Mouse (Mus musculus) ovary, postnatal 36 days (tissue): Measurements from ENCODE around the gene Atf1.

Experiments used
- DNase-seq: peaks from one replicate; pipeline ENCODE4 v3.0.0; 2022; ENCODE audit warnings: low spot score, mixed read lengths

The Atf1 gene

GRCm38 (mm10) chr15:100227663-100228534 is at the start of gene Atf1:
Atf1 (plus strand) TSS chr15:100227819.
- peak; percentile 93 for DNase-seq

- DNase-seq: no peak
Observed at GRCm38 (mm10) chr15:100178487-100178886, 49.1 kb upstream of the Atf1 start.

DNA sequence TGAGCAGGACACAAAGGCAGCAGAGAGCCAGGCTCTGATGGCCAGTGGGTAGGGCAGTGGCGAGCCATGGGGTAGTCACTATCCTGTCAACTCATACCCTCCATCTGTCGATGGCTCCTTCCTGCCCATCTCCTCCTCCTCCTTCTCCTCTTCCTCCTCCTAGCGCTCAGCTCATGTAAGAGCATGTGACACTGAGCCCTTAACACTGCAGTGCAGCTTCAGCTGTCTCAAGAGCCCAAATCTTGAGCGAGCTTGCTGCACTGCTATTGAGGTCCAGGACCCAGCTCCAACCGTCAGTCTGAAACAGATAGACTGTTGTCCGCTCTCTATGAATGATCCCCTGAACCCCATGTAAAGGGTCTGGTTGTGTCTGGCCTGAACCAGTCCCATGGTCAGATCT is 47.9 kb upstream of the Atf1 start:
- DNase-seq: no peak

DNA sequence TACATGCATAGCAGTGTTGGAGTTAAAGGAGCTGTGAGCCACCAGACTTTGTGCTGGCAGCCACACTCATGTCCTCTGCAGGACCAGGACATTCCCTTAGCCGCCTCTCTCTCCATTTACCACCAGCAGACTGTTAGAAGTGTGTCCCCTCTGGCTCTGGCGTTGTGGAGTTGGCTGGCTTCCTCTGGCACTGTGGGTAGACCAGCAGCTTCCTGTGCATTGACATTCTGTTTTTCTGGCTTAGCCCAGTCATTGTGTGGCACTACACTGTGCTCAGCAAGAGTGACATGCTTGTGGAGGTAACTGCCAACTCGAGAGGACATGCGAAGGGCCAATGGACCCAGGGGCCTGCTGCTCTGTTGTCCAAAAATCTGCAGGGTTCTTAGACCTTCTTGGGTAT is 47.4 kb upstream of the Atf1 start:
- no peak for DNase-seq

- no peak for DNase-seq
Observed at GRCm38 (mm10) chr15:100181841-100182240, 45.8 kb upstream of the Atf1 start.

DNA sequence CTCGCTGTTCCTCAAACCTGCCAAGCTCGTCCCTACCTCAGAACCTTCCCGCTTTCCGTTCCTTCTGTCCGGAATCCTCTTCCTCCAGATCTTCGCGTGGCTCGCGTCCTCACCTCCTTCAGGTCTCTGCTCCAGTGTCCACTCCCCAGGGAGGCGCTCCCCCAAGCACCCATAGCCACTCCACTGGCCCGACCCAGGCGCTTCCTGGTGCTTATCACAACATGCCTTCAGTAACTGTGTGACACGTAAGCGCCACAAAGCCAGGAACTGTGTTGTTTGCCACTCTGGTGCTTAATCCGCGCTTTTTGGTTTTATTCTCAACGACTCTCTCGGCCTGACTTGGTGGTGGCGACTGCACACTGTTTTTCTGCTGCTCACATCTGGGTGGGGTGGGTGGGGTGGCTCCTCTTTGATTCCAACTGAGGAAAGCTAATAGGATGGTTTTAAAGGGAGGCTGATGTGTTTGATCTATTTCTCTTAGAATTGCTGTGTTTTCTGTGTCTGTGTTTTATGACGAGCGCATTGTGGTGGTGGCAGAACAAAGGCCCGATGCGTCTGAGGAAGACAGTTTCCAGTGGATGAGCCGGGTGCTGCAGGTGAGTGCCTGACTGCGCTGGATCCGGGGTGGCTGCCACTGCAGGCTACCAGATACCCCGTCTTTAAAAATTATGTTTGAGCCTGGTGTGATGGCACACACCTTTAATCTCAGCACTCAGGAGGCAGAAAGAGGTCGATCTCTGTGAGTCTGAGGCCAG is 44.9 kb upstream of the Atf1 start:
- DNase-seq: no peak

- no peak for DNase-seq
Observed at GRCm38 (mm10) chr15:100183510-100183909, 44.1 kb upstream of the Atf1 start.

DNA sequence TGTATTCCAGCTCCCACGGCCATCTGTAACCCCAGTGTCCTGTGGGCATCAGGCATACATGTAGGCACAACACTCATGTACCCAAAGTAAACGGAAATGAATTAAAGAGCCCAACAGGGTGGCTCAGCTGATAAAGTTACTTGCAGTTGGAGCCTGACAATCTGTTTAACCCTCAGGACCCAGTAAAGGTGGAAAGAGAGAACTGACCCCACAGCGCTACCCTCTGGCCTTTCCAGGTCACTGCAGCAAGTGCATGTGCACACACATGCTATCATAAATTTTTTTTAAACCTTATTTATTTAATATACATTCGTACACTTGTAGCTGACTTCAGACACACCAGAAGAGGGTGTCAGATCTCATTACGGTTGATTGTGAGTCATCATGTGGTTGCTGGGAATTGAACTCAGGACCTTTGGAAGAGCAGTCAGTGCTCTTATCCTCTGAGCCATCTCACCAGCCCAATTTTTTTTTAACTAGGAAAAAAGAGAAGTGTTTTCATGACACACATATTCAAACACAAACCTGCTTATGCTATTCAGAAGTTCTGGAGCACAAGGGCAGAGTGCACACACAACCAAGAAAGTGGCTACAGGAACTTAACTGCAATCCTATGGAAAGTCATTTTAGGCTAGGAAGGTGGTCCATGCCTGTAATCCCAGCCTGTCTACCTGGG is 42.7 kb upstream of the Atf1 start:
- DNase-seq: no peak

- DNase-seq: no peak
Observed at GRCm38 (mm10) chr15:100186234-100186633, 41.4 kb upstream of the Atf1 start.

GRCm38 (mm10) chr15:100186882-100187672 is 40.5 kb upstream of the Atf1 start:
- DNase-seq: no peak

DNA sequence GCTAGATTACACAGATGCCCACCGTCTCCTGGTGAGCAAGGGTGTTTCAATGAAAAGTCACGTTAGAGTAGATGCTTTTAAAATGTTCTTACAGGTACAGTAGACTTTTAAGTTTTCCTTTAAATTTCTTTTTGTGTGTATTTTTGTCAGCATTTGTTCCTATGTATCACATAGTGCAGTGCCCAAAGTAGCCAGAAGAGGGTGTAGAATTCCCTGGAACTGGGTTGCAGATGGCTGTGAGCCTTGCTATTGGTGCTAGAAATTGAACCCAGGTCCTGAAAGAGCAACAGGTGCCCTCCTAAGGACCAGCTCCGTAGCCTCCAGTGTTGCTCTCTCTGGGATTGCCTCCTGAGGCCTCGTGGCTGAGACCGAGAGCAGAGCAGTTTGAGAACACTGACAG is 39.1 kb upstream of the Atf1 start:
- no peak for DNase-seq

DNA sequence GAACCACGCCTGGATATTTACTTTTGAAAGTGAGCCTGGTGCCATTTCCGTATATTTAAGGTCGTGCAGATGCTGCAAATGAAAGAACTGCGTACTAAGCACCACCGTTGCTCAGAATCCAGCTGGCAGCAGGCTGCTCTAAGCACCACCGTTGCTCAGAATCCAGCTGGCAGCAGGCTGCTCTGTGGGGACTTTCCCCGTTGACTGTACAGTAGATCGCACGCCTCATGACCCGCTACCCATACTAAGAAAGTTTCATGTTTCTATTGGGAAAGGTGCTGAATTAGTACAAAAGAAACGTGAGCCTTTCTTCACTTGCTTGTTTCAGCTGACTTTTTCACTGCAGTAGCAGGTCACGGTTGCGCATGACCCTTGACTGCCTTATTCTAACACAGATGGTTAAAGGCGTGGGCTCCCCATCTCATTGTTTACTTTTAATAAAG is 38.6 kb upstream of the Atf1 start:
- no peak for DNase-seq

GRCm38 (mm10) chr15:100190083-100190482 is 37.5 kb upstream of the Atf1 start:
- DNase-seq: no peak

DNA sequence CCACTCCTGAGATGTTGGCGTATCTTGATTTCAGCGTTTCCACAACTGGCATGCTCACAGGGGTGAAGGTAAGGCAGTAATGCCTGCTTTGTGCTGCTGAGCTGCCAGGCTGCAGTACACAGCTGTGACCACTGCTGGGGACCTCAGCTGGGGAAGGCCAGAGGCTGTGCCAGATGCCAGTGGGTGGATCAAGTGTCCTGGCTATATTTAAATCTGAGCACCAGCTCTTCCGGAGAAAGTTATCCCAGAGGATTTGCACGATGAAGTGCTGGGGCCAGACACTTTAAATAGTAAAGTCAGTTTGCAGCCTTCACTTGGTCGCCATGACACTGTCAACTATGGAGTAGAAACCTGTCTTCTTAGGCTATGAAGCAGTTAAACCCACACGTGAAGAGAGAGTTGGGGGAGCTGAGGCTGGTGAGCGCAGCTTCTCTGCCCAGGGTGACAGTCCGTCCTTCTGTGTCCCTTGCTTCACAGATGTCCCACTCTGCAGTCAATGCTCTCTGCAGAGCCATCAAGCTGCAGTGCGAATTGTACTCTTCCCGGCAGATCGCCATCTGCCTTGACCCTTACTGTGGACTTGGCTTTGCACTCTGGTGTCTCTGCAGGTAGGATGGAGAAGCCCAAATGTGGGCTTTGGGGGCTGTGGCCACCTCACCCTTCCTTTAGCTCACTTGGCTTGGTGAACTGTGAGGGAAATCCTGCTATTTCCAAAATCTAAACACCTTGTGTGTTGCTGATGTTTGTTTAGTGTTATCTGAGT is 28.5 kb upstream of the Atf1 start:
- DNase-seq: no peak

- DNase-seq: no peak
Observed at GRCm38 (mm10) chr15:100199790-100200189, 27.8 kb upstream of the Atf1 start.

DNA sequence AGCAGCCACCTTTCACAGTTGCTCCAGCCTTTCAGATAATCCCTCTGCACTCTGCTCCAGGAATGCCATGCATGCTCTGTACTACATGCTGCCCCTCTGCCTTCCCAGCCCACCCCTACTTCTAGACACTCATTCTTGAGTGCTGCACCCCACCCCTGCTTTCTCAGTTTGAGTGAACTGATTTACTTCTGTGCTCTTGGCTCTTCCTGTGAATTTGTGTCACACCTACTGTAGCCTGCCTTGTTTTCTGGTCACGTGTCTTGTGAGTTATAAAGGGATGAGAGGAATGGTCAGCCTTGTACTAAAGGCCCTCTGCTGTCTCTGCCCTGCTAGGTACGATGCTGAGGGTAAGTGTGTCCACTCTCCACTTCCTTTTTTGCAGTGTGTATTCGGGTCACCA is 25.8 kb upstream of the Atf1 start:
- DNase-seq: no peak

DNA sequence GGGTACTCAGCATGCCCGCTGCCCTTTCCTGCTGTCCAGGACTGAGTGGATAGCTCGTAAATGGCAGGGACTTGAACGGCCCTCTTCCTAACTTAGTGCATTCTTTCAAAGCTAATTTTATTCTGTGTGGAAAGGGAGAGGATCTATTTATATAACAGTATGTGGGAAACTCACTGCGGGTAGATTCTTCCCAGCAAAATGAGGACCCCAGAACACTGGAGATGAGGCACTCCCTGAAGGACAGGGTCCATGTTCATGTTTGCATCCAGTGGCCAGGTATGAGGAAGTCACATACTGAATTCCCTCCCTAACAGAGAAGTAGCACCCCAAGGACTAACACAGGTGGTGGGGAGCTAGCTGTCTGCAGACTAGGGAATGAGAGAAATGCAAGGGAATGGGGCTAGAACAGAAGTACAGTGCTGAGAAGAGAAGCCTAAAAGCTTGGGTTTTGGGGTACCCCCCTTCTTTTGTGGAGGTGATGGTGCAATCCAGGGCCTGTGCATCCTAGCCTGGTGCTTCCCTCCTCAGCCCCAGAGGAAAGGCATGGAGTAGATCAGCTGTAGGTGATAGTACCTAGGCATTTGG is 25.1 kb upstream of the Atf1 start:
- no peak for DNase-seq

- no peak for DNase-seq
Observed at GRCm38 (mm10) chr15:100204574-100204973, 23.0 kb upstream of the Atf1 start.

DNA sequence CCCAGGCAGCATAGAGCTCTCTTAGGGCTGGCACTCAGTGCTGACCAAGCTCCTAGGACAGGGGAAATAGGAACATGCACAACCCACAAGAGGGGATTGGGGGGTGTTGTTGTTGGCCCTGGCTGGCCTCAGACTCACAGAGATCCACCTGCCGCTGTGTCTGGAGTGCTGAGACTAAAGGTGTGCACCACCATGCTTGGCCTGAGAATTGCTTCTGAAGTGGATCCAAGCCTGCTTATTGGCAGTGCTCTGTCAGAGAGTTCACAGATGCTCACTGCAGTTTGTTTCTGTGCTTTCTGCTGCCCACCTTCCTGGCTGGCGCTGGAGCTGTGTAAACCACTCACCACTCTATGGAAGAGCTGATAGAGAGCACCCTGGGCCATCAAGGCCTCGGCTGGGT is 17.6 kb upstream of the Atf1 start:
- DNase-seq: no peak

DNA sequence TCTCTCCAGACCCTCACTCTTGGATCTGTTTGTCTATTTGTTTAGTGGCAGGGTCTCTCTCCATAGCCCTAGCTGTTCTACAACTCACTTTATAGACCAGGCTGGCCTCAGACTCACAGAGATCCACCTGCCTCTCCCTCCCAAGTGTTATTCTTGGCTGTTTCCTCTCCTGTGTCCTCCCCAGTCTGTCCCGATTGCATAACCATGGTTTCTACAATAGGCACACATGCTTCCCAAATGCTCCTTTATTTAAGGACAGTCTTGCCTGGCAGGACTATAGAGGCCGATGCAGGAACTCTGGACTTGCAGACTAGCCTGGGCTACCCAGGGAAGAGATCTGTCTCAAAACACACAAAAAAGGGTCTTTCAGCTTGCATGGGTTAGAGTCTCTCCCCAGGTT is 14.3 kb upstream of the Atf1 start:
- DNase-seq: no peak

GRCm38 (mm10) chr15:100215092-100215491 is 12.5 kb upstream of the Atf1 start:
- DNase-seq: no peak
